Mouse (Mus musculus) right cerebral cortex, postnatal 14 days (tissue): ENCODE results near the gene Tbl2.

ENCODE experiments used
- DNase-seq: peaks from one replicate; pipeline ENCODE4 v3.0.0; 2022

Tbl2 gene

DNA sequence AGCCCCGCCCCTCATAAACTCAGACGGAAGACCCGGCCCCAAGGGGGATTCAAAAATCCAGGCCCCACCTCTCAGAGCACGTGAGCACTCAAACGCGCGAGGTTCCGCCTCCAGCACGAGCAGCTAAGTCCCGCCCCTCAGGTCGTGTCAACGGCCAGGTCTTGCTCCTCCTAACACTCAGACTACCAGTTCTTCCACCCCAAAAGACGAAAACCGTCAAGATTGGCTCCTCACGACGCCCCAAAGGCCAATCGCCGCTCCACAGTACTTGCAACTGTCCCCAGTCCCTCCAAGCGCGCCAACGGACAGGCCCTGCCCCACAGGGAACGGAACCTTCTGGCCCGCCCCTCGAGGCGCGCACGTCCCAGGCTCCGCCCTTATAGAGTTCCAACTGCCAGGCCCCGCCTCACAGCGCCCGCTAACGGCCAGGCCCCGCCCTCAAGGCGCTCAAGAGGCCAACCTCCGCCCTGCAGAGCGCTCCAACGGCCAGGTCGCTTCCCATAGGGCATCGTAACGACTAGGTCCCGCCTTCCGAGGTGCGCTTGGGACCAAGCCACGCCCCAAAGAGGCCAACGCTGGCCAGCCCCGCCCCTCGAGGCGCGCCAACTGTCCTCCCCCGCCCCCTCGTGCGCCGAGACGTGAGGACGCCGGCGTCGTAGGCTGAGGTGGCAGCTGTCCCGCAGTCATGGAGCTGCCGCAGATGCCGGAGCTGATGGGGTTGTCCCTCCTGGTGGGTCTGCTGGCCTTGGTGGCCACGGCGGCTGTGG lies at the start of gene Tbl2:
Gene Tbl2, plus strand, starts transcription at position 605 of the 767 bp plus-strand sequence.
- DNase-seq: peak; percentile 97

DNA sequence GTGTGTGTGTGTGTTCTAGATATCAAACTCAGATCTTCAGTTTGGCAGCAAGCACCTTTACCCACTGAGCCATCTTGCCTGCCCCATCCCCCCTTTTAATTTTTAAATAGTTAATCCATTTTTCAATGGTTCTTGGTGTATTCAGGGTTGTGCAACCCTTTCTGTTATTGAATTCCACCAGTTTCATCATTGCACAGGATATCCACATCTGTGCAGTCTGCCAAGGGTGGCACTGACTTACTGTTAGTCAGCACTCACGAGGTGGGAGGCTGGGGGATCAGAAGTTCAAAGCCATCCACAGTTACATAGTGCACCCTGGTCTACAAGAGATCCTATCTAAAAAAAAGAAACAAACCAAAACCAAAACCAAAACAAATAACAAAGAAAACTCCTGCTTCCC lies 48.5 kb upstream of the Tbl2 start:
- DNase-seq: no peak

DNA sequence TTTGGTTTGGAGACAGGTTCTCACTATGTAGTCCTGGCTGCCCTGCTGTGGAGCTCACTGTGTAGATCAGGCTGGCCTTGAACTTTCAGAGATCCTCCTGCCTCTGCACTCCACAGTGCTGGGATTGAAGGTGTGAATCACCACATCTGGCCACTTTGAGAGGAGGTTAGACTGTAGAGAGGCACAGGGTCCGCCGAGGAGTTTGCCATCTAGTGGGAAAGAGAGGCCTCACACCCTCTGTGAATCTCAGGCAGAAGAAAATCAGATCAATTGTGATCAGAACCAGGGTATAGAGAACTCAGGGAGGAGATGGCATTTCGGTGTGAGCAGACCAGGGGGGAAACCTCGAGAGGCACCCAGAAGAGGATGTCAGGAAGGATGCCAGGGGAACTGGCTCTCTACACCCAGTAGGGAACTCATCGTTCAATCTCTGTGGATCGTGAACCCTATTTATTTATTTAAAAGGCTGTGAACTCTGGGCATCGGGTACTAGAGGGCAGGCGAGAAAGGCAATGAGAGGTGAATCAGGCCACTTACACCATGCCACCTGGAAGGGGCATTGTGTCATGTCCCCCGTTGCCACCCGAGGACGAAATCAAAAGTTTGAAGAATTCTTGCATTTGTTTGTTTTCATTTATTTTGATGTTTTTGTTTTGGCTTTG lies 45.3 kb upstream of the Tbl2 start:
- peak; percentile 23 for DNase-seq

DNA sequence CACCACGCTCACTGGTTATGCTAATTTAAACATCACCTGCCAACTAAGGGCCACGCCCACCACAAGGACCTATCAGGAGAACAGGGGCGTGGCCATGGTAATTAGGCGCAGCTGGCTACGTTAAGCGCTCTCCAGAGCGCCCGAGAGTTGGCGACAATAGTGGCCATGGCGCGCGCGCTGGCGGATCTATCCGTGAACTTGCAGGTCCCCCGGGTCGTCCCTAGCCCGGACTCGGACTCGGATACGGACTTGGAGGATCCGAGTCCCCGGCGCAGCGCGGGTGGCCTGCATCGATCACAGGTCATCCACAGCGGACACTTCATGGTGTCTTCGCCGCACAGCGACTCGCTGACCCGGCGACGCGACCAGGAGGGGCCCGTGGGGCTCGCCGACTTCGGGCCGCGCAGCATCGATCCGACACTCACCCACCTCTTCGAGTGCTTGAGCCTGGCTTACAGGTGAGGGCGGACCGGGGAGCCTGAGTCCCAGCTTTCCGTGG lies 42.6 kb upstream of the Tbl2 start:
- peak; percentile 62 for DNase-seq

DNA sequence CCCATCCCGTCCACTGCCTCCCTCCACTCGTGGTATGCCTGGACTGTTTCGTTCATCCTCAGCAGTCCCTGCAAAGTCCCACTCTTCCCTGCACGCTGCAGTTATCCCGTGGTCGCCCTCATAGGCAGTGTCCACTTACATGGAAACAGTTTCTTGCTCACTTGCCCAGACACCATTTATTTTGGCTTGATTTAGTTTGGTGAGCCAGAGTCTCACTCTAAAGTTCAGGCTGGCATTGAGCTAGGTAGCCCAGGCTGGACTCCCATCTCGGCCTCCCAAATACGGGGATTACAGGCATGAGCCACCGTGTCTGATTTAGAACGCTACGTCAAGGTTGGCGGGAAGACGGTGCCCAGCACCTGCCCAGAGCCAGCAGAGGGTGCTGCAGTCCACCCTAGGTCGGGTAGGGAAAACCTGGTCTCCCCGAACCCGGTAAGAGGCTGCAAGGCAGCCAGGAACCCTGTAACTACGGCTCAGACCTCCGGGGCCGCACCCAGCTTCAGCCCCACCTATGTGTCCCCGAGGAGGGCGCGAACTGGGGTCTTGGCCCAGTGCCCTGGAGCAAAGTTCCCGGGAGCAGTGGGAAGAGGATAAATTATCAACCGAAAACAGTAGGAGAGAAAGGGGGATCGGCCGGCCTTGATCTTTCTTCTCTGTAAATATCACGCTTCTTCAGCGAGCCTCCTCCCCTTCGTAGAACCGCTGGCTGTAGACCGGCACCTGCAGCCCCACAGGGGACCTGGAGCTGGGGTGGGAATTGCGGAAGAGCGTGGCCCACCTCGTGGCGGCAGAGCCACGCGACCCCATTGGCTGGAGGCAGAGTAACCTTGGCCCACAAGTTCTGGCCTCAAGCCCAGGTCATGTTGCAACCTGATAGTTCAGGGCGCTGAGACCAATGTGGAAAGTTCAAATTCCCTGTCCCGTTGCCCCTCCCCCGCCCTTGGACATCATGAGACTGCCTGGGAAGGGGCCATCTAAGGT lies 41.6 kb upstream of the Tbl2 start:
- peak; percentile 45 for DNase-seq

DNA sequence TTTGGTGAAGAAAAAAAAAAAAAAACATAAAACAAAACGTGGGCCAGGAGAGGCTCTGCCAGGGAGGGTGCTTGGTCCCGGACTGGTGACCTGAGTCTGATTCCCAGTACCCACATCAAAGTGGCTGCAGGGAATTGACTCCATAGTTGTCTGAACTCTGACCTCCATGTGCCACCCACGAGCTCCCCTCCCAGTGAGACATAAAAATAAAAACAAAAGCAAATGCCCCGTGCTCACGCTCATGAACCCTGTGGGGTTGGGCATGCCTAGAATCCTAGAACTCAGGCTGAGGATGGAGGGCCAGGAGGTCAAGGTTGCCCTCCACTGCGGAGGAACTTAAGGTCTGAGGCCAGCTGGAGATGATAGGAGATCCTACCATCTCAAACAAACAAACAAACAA lies 40.4 kb upstream of the Tbl2 start:
- DNase-seq: no peak

DNA sequence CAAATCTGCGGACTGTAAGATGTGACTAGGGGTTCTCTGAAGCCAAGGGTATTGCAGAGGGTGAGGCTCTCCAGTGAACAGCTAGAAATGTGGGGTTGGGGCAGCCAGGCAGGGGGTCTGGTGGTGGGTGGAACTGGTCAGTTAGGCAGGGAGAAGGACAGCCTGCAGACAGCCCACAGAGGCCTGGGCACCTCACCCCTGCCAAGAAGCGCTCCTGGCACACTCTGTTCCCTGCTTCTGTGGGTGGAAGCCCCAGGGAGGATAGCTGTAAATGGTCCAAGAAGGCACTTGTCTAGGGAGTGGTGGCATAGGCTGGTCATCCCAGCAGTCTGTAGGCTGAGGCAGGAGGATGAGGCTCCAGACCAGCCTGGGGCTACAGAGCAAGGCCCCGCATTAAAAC lies 40.0 kb upstream of the Tbl2 start:
- no peak for DNase-seq

DNA sequence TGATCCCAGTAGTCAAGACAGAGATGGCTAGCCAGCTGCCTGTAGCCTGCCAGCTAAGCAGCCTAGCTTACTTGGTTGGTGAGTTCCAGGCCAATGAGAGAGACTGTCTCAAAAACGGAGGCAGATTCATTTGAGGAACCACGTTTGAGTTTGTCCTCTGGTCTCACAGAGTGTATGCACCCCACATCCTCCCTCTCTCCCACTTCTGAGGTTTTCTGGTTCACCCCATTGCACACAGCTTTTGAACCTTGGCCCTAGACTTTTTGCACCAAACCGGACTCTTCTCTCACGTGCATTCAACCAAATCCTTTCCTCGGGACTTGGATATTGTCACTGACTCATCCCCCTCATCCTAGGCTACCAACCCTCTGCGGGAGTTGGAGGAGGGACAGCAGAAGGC lies 39.5 kb upstream of the Tbl2 start:
- no peak for DNase-seq

DNA sequence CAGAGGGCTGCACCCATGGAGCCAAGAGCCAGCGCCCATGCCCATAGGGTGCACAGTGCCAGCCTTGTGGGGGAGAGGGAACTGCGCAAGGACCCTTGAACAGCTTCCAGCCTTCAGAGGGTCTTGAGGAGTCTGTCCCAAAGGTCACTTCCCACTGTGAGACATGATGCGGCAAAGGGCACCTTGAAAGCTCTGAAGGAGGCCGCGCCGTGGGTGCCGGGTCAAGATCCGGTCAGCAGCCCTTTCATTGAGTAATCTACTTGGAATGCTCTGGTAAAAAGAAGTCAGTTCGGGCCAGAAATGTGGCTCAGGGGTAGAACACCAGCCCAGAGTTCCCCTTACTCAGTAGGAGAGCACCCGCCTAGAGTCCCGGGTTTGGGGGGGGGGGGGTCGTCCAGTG lies 35.7 kb upstream of the Tbl2 start:
- no peak for DNase-seq

DNA sequence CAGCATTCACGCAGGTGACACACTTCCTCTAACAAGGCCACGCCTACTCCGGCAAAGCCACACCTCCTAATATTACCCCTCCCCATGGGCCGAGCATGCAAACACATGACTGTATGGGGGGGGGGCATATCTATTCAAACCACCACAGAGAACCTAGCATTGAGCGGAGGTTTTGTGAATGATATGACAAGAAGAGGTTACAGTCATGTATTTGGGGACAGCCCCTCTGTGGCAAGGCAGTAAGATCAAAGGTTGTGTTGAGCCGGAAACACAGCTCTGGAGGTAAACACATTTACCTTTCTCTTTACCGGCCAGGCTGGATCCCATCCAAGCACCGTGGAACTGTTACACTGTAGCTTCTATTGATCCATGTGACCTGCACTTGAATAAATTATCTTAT lies 34.2 kb upstream of the Tbl2 start:
- DNase-seq: no peak

DNA sequence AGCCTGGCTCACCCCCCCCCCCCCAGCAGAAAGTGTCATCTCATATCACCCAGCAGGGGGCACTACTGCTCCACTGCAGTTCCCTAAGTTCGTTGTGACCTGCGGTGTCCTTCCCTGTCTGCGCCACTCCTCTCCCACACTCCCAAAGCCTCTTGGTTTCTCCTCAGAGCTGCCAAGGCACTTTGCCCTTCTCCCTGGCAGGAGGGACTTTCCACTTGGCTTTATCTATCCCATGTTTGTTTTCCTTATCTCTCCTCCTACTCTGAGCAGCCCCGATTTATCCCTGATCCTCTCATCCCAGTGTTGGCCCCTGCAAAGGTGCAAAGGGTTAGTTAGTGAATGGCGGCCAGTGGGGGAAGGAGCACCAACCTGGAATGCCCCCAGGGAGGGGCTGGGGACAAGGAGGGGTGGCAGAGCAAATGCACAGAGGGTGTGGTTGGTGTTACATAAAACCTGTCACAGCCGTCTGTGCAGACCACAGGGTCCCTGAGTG lies 30.8 kb upstream of the Tbl2 start:
- DNase-seq: peak; percentile 37

DNA sequence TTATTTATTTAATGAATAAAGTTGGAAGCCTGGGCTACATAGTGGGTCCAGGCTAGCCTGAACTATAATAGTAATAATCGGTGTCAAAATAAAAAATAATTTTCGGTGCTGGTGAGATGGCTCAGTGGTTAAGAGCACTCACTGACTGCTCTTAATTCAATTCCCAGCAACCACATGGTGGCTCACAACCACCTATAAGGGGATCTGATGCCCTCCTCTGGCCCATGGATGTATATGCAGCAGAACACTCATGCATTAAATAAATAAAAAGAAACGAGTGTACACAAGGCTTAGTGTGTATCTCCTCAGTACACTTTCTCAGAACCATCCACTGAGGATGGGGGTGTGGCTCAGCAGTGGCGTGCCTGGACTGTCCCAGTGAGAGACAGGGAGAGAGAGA lies 28.7 kb upstream of the Tbl2 start:
- no peak for DNase-seq

DNA sequence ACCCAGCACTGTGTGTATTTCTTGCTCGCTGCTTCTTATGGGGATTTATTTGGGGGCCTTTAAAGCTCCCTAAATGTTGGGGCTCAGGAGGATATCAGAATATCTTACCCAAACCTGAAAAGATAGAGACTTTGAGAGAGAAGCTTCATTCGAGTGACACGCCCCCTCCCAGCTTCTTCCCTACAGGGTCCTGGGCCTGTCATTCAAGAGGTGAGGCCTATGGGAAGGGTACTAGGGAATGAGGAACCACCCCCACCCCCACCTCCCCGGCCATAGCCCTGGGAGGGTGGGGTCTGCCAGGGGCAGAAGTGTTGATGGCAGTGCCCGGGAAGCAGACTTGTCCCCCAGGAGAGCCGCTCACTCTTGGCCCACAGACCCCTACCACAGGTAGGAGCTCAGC lies 23.3 kb upstream of the Tbl2 start:
- DNase-seq: peak; percentile 29

DNA sequence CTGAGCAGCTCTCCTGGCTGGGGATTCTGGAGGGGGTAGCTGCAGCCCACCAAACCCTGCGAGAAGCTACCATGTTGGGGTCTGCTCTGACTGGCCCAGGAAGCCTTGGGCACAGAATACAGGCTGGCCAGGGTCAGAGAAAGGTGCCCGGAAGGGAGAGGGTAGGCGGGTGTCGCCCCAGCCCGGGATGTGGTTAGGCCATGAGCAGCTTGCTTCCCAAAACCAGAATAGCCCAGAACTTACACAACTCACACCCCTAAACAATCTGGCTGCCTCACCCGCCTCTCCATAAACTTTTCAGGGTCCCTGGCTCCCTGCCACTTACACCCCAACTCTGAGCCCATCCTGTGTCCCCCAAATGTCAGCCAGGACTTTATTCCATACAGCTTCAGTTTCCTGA lies 21.8 kb upstream of the Tbl2 start:
- peak; percentile 20 for DNase-seq

DNA sequence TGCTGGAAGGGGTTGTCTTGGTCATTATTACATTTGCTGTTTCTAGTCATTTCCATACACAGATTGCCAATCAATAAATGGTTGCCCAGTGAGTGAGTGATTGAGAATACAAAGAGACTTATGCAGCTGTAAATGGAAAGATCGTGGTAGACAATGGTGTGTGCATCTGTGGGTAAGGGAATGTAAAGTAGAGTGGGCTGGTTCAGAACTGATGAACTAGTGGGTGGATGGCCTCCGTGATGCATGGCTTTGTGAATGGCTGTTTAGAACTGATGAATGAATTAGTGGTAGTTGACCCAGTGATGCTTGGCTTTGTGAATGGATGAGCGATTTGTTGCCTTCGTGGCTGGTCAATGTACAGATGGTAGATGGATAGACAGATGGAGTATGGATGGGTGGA lies 19.7 kb upstream of the Tbl2 start:
- no peak for DNase-seq

DNA sequence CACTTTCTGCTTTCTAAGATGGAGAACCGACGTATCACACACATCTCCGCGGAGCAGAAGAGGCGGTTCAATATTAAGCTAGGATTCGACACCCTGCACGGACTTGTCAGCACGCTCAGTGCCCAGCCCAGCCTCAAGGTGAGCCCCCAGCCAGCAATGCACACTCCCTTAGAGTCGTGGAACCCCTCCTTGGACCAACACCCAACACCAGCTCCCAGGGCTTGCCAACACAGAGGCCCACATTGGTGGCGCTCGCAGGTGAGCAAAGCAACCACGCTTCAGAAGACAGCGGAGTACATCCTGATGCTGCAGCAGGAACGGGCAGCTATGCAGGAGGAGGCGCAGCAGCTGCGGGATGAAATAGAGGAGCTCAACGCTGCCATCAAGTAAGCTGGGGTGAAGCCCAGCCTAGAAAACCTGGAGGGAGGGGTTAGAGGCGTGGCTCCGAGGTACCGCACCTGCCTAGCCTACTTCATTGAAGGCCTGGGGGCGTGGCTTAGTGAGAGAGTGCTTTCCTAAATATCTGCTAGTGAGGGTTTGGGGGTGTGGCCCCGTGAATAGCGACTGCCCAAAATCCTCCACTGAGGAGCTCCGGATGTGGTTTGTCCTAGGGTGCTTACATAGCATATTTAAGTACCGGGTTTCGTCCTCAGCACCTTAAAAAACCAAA lies 15.6 kb upstream of the Tbl2 start:
- no peak for DNase-seq

DNA sequence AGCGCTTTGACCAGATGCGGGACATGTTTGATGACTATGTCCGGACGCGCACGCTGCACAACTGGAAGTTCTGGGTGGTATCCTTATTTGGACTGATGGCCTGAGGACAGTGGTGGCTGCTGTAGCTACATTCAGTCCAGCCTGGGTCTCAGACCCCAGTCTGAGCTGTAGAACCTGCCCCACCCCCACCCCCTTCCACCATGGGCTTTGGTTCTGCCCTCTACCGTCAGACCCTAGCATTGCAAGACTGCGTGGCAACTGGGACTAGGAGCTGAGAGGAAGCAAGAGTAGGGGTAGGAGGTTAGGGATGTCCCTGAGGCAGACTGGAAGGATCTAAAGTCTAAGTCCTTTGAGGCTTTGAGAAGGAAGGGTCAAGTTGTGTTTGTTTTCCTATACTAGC lies 14.9 kb upstream of the Tbl2 start:
- peak; percentile 39 for DNase-seq

DNA sequence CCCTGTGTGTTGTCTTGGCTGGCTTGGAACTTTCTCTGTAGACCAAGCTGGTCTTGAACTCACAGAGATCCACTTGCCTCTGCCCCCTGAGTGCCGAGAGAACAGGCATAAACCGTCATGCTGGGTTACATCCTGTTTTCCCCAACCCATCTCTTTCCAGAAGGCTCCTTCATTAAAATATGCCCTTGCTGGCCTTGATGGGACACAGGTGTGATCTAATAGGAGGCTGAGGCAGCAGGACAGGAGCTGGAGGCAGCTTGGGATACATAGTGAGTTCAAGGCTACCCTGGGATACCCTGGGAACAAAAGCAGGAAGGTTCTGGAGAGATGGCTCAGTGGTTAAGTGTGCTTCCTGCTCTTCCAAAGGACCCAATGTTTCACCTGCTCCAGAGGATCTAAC lies 9.6 kb upstream of the Tbl2 start:
- DNase-seq: no peak

DNA sequence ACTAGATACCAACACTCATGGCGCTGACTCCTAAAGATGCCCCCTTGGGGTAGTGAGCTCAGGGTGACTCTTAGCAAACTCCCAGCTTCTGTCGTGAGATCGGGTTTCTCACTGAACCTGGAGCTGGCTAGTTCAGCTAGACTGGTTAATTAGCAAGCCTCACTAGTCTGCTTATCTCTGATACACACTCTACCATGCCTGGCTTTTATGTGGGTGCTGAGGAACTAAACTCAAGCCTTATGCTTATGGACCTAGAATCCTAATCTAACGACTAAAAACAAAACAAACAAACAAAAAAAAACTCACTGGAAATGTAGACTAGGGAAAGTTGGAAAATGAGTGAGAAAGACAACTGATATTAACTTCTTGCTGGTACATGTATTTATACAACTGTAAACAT lies 5.0 kb upstream of the Tbl2 start:
- DNase-seq: no peak

DNA sequence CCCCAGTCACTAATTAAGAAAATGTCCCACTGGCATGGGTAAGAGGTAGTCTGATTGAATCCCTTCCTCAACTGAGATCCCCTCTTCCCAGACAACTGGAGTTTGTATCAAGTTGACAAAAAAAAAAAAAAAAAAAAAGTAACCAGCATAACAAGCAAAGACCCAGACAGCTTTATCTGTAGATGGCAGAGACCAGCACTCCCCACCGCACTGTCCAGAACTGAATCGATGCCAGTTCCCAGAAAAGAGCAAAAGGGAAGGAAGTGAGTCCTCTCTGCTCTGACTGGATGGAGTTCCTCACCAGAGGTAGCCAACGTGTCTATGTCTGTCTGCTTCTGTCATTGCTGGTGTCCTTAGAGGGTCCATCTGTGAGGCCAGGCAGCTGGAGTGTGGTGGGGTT lies 3.9 kb upstream of the Tbl2 start:
- no peak for DNase-seq

DNA sequence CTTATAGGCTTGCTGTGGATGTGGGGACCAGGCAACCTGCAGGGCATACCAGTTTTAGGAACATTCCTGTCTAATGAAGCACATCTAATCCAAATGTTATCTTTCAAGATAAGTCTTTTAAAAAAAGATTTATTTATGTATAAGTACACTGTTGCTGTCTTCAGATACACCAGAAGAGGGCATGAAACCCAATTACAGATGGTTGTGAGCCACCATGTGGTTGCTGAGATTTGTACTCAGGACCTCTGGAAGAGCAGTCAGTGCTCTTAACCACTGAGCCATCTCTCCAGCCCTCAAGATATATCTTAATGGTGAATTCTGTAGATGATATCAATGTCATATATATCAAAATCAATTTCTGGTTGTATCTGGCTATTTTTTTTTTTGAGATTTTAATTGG lies 3.5 kb upstream of the Tbl2 start:
- no peak for DNase-seq

DNA sequence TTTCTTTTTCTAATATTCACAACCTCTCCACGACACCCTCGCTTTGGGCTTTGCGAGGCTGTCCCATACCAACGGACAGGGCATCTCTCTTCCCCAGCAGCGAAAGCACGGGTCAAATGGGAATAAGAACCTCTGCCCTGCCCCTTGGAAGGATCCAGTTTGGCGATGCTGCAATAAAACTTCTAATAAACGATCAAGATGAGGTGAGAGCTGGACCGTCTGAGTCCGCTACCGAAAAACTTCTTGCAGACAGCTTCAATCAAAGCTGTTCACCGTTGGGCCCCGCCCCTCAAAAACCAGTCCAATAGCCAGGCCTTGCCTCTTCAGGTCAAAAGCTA lies 773 bp upstream of the Tbl2 start:
- no peak for DNase-seq

DNA sequence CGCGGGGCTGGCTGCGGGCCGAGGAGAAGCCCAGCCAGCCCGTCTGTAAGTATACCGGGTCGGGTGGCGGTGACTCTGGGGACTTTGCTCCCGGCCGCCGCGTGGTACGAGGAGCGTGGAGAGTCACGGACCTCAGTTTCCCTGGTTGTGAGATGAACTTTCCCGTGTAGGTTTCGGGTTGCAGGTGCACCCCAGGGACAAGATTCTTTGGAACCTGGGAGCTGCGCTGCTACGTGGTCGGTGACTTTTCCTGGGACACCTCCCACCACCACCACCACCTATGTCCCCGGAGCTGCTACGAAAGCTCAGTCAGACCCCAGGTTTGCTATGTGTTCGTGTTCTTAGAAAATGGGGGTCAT lies 342 bp downstream of the Tbl2 start:
- no peak for DNase-seq
